Mouse (Mus musculus) liver, embryonic 12.5 days (tissue): Measurements from ENCODE around the gene Fth1. TPM values are rescaled to one million over a fixed set of nuclear protein-coding genes. Genes with fewer than 3 reads are reported as not detected.
A peak's percentile ranks its signal among the peaks of the same experiment; 100 is the strongest.
"Not testable (repeated sequence)": the region's sequence is repeated elsewhere in the genome, so short reads cannot be mapped to it uniquely, and the experiment has no call there.

ENCODE experiments used
- ATAC-seq: fragments of 200-750 bp; cut with Nextera tagmentation; 2 replicates; pipeline ENCODE4 v1.8.0; 2017; ENCODE audit warnings: moderate number of reproducible peaks, mild to moderate bottlenecking, moderate library complexity
- H3K27ac ChIP-seq: fragments of 300-500 bp; sonication (generic); 2 replicates; pipeline ENCODE4 v1.5.1; 2016; ENCODE audit warnings: mild to moderate bottlenecking
- H3K27me3 ChIP-seq: fragments of 300-500 bp; sonication (generic); replicated peaks from 2 replicates; pipeline ENCODE4 v1.6.1; 2016; ENCODE audit warnings: mild to moderate bottlenecking, moderate library complexity
- H3K36me3 ChIP-seq: fragments of 300-500 bp; sonication (generic); 2 replicates; pipeline ENCODE4 v1.6.1; 2016; ENCODE audit warnings: mild to moderate bottlenecking, moderate library complexity
- H3K4me1 ChIP-seq: fragments of 300-500 bp; sonication (generic); 2 replicates; pipeline ENCODE4 v1.6.1; 2016
- H3K4me2 ChIP-seq: fragments of 300-500 bp; sonication (generic); 2 replicates; pipeline ENCODE4 v1.6.1; 2016; ENCODE audit warnings: mild to moderate bottlenecking, moderate library complexity
- H3K4me3 ChIP-seq: fragments of 300-500 bp; sonication (generic); 2 replicates; pipeline ENCODE4 v1.5.1; 2016; ENCODE audit warnings: mild to moderate bottlenecking, moderate library complexity
- H3K9ac ChIP-seq: fragments of 300-500 bp; sonication (generic); 2 replicates; pipeline ENCODE4 v1.6.1; 2016; ENCODE audit warnings: mild to moderate bottlenecking, moderate library complexity
- H3K9me3 ChIP-seq: fragments of 300-500 bp; sonication (generic); replicated peaks from 2 replicates; pipeline ENCODE4 v1.6.1; 2016; ENCODE audit warnings: mild to moderate bottlenecking, moderate library complexity
- WGBS: fragments of 180-500 bp; shearing (Covaris S2); methylation state at CpG from one replicate; pipeline ENCODE4 v1.1.7; 2016; ENCODE audit not compliant: insufficient replicate concordance; 5-methylcytosine and 5-hydroxymethylcytosine counted together
- polyA plus RNA-seq: library from polyadenylated mRNA; unstranded; fragments of >200 nt; fragmentation: Nextera tagmentation; extraction: Ambion mirVana; gene quantifications from 2 replicates; pipeline ENCODE4 v1.2.1, GENCODE M21; 2016

Gene Fth1
- polyA plus RNA-seq: 5,199 and 5,262 TPM in 2 replicates

- WGBS: 66% methylated on average over 4 of the region's 4 CpGs
- Histone ChIP-seq H3K27ac (peak within 1 kb of the TSS; percentile 99), H3K36me3 (peaks cover 19% of the 10 kb centered on the region), H3K4me1 (peaks cover 84% of the 10 kb centered on the region), H3K9ac (peak within 1 kb of the TSS; percentile 97), H3K4me2 (peak within 1 kb of the TSS; percentile 89), H3K9me3 (no peaks in the 10 kb centered on the region), H3K4me3 (peak within 1 kb of the TSS; percentile 92), H3K27me3 (no peaks in the 10 kb centered on the region)
- no peak for ATAC-seq
Measured at GRCm38 (mm10) chr19:9980258-9980657, at the start of gene Fth1. TSS of gene Fth1 (plus strand) at chr19:9980598.

- H3K4me3 ChIP-seq, H3K9ac ChIP-seq, H3K4me1 ChIP-seq, H3K27ac ChIP-seq, H3K4me2 ChIP-seq, H3K36me3 ChIP-seq, H3K9me3 ChIP-seq, H3K27me3 ChIP-seq: not testable (repeated sequence)
- WGBS: 49% methylated on average over 2 of the region's 2 CpGs
- ATAC-seq: peak; percentile 35; the same call in 1 of the 2 replicates
Measured at GRCm38 (mm10) chr19:9931167-9931607, 49.2 kb upstream of the Fth1 start.

GRCm38 (mm10) chr19:9933908-9934307 lies 46.5 kb upstream of the Fth1 start:
- Histone ChIP-seq H3K36me3 (no peaks in the 10 kb centered on the region), H3K4me2 (no peak overlapping the region), H3K27me3 (no peaks in the 10 kb centered on the region), H3K4me3 (no peak overlapping the region), H3K4me1 (peaks cover 23% of the 10 kb centered on the region), H3K9ac (no peak overlapping the region), H3K9me3 (no peaks in the 10 kb centered on the region), H3K27ac (no peak overlapping the region)
- ATAC-seq: no peak
- 53% methylated on average over 2 of the region's 2 CpGs for WGBS

GRCm38 (mm10) chr19:9936579-9936978 lies 43.8 kb upstream of the Fth1 start:
- Histone ChIP-seq H3K4me2 (no peak overlapping the region), H3K36me3 (no peaks in the 10 kb centered on the region), H3K27me3 (no peaks in the 10 kb centered on the region), H3K27ac (no peak overlapping the region), H3K4me1 (peaks cover 37% of the 10 kb centered on the region), H3K9me3 (no peaks in the 10 kb centered on the region), H3K9ac (no peak overlapping the region), H3K4me3 (no peak overlapping the region)
- no peak for ATAC-seq
- WGBS: 45% methylated on average over 5 of the region's 5 CpGs

- H3K27me3 ChIP-seq: no peaks in the 10 kb centered on the region
- no peak overlapping the region for H3K27ac ChIP-seq
- H3K4me1 ChIP-seq: peaks cover 45% of the 10 kb centered on the region
- no peak overlapping the region for H3K4me2 ChIP-seq
- no peak overlapping the region for H3K9ac ChIP-seq
- H3K9me3 ChIP-seq: no peaks in the 10 kb centered on the region
- no peaks in the 10 kb centered on the region for H3K36me3 ChIP-seq
- 82% methylated on average over 5 of the region's 5 CpGs for WGBS
- no peak for ATAC-seq
- no peak overlapping the region for H3K4me3 ChIP-seq
Measured at GRCm38 (mm10) chr19:9937428-9937827, 43.0 kb upstream of the Fth1 start.

- no peak for ATAC-seq
- H3K9ac ChIP-seq: peak overlapping the region; percentile 60
- no peaks in the 10 kb centered on the region for H3K27me3 ChIP-seq
- 22% methylated on average over 6 of the region's 6 CpGs for WGBS
- peak overlapping the region; percentile 75 for H3K4me2 ChIP-seq
- no peaks in the 10 kb centered on the region for H3K9me3 ChIP-seq
- peak overlapping the region; percentile 50 for H3K4me3 ChIP-seq
- no peaks in the 10 kb centered on the region for H3K36me3 ChIP-seq
- H3K4me1 ChIP-seq: peaks cover 54% of the 10 kb centered on the region
- peak overlapping the region; percentile 84 for H3K27ac ChIP-seq
Measured at GRCm38 (mm10) chr19:9938156-9938823, 42.1 kb upstream of the Fth1 start.

- Histone ChIP-seq H3K4me1 (peaks cover 57% of the 10 kb centered on the region), H3K27ac (peak overlapping the region; percentile 84), H3K4me3 (peak overlapping the region; percentile 50), H3K4me2 (peak overlapping the region; percentile 75), H3K9ac (peak overlapping the region; percentile 60), H3K36me3 (no peaks in the 10 kb centered on the region), H3K9me3 (no peaks in the 10 kb centered on the region), H3K27me3 (no peaks in the 10 kb centered on the region)
- 9% methylated on average over 13 of the region's 13 CpGs for WGBS
- ATAC-seq: peak; percentile 80
Measured at GRCm38 (mm10) chr19:9938824-9939303, 41.5 kb upstream of the Fth1 start.

- Histone ChIP-seq H3K27ac (peak overlapping the region; percentile 84; the same call in 1 of the 2 replicates), H3K4me1 (peaks cover 57% of the 10 kb centered on the region)
Measured at GRCm38 (mm10) chr19:9939841-9940240, 40.6 kb upstream of the Fth1 start.

GRCm38 (mm10) chr19:9940903-9941302 lies 39.5 kb upstream of the Fth1 start:
- no peaks in the 10 kb centered on the region for H3K9me3 ChIP-seq
- peaks cover 57% of the 10 kb centered on the region for H3K4me1 ChIP-seq
- H3K4me2 ChIP-seq: no peak overlapping the region
- H3K36me3 ChIP-seq: no peaks in the 10 kb centered on the region
- no peak overlapping the region for H3K27ac ChIP-seq
- no peak overlapping the region for H3K4me3 ChIP-seq
- H3K9ac ChIP-seq: no peak overlapping the region
- 52% methylated on average over 4 of the region's 4 CpGs for WGBS
- no peak for ATAC-seq
- H3K27me3 ChIP-seq: no peaks in the 10 kb centered on the region

More at GRCm38 (mm10) chr19:9939841-9940240, 40.6 kb upstream of the Fth1 start:
- Histone ChIP-seq H3K36me3 (no peaks in the 10 kb centered on the region), H3K4me2 (no peak overlapping the region), H3K27me3 (no peaks in the 10 kb centered on the region), H3K4me3 (no peak overlapping the region), H3K9ac (no peak overlapping the region), H3K9me3 (no peaks in the 10 kb centered on the region)
- WGBS: 76% methylated on average over 7 of the region's 7 CpGs
- ATAC-seq: no peak

GRCm38 (mm10) chr19:9941809-9942208 lies 38.6 kb upstream of the Fth1 start:
- Histone ChIP-seq H3K4me1 (peaks cover 53% of the 10 kb centered on the region), H3K4me2 (no peak overlapping the region), H3K27ac (no peak overlapping the region), H3K36me3 (no peaks in the 10 kb centered on the region), H3K9me3 (no peaks in the 10 kb centered on the region), H3K27me3 (no peaks in the 10 kb centered on the region), H3K4me3 (no peak overlapping the region), H3K9ac (no peak overlapping the region)
- ATAC-seq: no peak
- WGBS: 48% methylated on average over 1 of the region's 1 CpGs

- ATAC-seq: no peak
Measured at GRCm38 (mm10) chr19:9942539-9943533, 37.6 kb upstream of the Fth1 start.

More at GRCm38 (mm10) chr19:9942539-9943533, 37.6 kb upstream of the Fth1 start:
- WGBS: 51% methylated on average over 10 of the region's 10 CpGs
- H3K27me3 ChIP-seq: no peaks in the 10 kb centered on the region
- no peak overlapping the region for H3K4me3 ChIP-seq
- H3K4me2 ChIP-seq: no peak overlapping the region
- no peaks in the 10 kb centered on the region for H3K36me3 ChIP-seq
- peak overlapping the region; percentile 34; the same call in 1 of the 2 replicates for H3K27ac ChIP-seq
- H3K4me1 ChIP-seq: peaks cover 45% of the 10 kb centered on the region
- no peaks in the 10 kb centered on the region for H3K9me3 ChIP-seq
- H3K9ac ChIP-seq: peak overlapping the region; percentile 13; the same call in 1 of the 2 replicates
